Comparison of ENCODE assay signal across 24 mouse cellular contexts in the genomic region with DNA sequence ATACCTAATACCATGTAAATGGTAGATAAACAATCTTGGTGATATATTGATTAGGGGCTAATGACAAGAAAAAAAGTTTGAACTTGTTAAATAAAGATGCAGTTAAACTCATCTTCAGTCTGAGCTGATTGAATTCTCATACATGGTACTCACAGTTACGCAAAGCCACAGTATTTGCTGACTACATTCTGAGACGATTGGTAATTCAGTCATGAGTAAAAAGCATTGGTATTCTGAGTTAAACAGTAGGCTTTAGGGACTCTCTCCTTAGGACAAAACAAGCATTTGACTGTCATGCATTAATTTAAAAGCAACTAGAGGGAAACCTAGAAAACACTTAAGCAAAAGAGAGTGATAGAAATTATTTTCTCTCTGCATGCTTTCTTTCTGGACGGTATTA. TPM values are rescaled to one million over a fixed set of nuclear protein-coding genes. Genes with fewer than 3 reads are reported as not detected.
"Had no signal": no experiment of that assay in that cellular context is flagged by ENCODE, and none has a peak within 500 bp of the region (broad histone marks: within the 10 kb centered on the region; RNA-seq: fewer than 3 reads in every experiment).

No protein-coding gene starts in this region.

- H3K27ac ChIP-seq: neural tube, embryonic 13.5 days; neural tube, embryonic 15.5 days; stomach, embryonic 15.5 days; stomach, postnatal 0 days had no signal

- H3K4me3 ChIP-seq: neural tube, embryonic 13.5 days; neural tube, embryonic 15.5 days; stomach, embryonic 15.5 days had no signal

- H3K27me3 ChIP-seq: neural tube, embryonic 13.5 days; neural tube, embryonic 15.5 days; stomach, embryonic 15.5 days had no signal

- H3K36me3 ChIP-seq: neural tube, embryonic 13.5 days; neural tube, embryonic 15.5 days; stomach, embryonic 15.5 days had no signal

- H3K4me1 ChIP-seq: neural tube, embryonic 13.5 days; neural tube, embryonic 15.5 days; stomach, embryonic 15.5 days had no signal

- DNase-seq: retina, postnatal 1 day; right cerebral cortex, adult 18-20 months; right cerebral cortex, postnatal 14 days; right cerebral cortex, postnatal 25 days; right cerebral cortex, postnatal 4 days; spleen, adult 18-20 months; thymus, adult 18-20 months; thymus, adult 2 months; thymus, postnatal 14 days; thymus, postnatal 25 days; thymus, postnatal 36 days; thymus, postnatal 4 days had no signal

RNA-seq across cellular contexts. Expression of gene Rpl9-ps1, which starts 21.8 kb away (rescaled TPM):
- polyA plus RNA-seq: neural tube, embryonic 13.5 days; neural tube, embryonic 14.5 days; neural tube, embryonic 15.5 days; small intestine, adult 2 months; spleen, adult 2 months; stomach, embryonic 14.5 days; stomach, embryonic 15.5 days; stomach, embryonic 16.5 days; stomach, postnatal 0 days; testis, adult 2 months; thymus, adult 2 months; thymus, postnatal 0 days; urinary bladder, adult 2 months had no signal

RNA-seq across cellular contexts. Expression of gene Ccl3, which starts 25.6 kb away (rescaled TPM):
- polyA plus RNA-seq: stomach, embryonic 14.5 days; testis, adult 2 months had no signal

RNA-seq across cellular contexts. Expression of gene Ccl4, which starts 38.8 kb away (rescaled TPM):
- polyA plus RNA-seq: testis, adult 2 months had no signal
